ENCODE assay signal across 10 mouse cellular contexts in the genomic region with DNA sequence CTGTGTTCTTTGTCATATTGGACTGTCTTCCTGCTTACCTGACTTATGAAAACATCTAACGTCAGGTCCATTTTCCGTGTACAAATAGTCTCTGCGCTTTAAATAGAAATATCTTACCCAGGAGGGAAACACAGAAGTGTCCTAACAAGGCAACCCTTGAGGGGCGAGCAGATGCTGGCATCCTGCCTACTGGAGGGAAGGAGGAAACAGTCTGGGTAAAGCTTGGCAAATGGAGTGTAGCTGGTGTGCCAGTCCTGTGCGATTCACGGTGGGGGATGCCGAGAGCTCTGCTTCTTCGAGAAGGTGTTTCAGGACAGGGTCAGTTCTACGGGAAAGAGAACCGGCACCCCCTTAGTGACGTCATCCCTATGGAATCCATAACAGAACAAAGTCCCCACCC.
DNase-seq lines count a peak whose midpoint lies in the region; ATAC-seq and TF ChIP-seq lines count a peak whose summit lies in the region.
"Had no signal": no experiment of that assay in that cellular context is flagged by ENCODE, and none has a peak within 500 bp of the region (broad histone marks: within the 10 kb centered on the region; RNA-seq: fewer than 3 reads in every experiment).

No protein-coding gene starts in this region.

- ATAC-seq in inflammation-experienced regulatory T-cells, adult 6 months: no peak

- TF ChIP-seq CTCF in cerebellum, adult 2 months (IDR thresholded peaks at IDR 0.05; ENCODE audit: borderline replicate concordance, insufficient read depth, low read depth, low read length): no peak
- TF ChIP-seq CTCF in lung, adult 2 months (IDR thresholded peaks at IDR 0.05; ENCODE audit: insufficient read depth, low read length): no peak
- TF ChIP-seq CTCF in thymus, adult 2 months (IDR thresholded peaks at IDR 0.05; ENCODE audit: borderline replicate concordance, control insufficient read depth, extremely low read depth, insufficient read depth, low read length, poor library complexity): no peak

- H3K4me3 ChIP-seq in cerebellum, adult 2 months (replicated peaks; ENCODE audit: insufficient read depth, low read depth, low read length): no peak overlapping the region
- no peak overlapping the region for H3K4me3 ChIP-seq in lung, adult 2 months (replicated peaks; ENCODE audit: extremely low read depth, low read depth, low read length)
- H3K4me3 ChIP-seq in thymus, adult 2 months (ENCODE audit: control insufficient read depth, insufficient read depth, low read length): no peak overlapping the region

- TF ChIP-seq POLR2A in cerebellum, adult 2 months (IDR thresholded peaks at IDR 0.05; ENCODE audit: borderline replicate concordance, insufficient read depth, low read length): no peak
- no peak for TF ChIP-seq POLR2A in lung, adult 2 months (IDR thresholded peaks at IDR 0.05; ENCODE audit: borderline replicate concordance, extremely low read depth, low read depth, low read length)
- TF ChIP-seq POLR2A in thymus, adult 2 months (IDR thresholded peaks at IDR 0.05; ENCODE audit: control insufficient read depth, extremely low read depth, insufficient read depth, low read length, poor library complexity): no peak

- no peaks in the 10 kb centered on the region for H3K27me3 ChIP-seq in cerebellum, adult 2 months (ENCODE audit: control insufficient read depth, insufficient read depth, low read length)
- no peaks in the 10 kb centered on the region for H3K27me3 ChIP-seq in thymus, adult 2 months (ENCODE audit: control insufficient read depth, insufficient read depth, low read length)

- H3K27ac ChIP-seq in cerebellum, adult 2 months (ENCODE audit: insufficient read depth, low read length): no peak overlapping the region
- H3K27ac ChIP-seq in thymus, adult 2 months (ENCODE audit: control insufficient read depth, insufficient read depth, low read length): no peak overlapping the region

- no peaks in the 10 kb centered on the region for H3K36me3 ChIP-seq in thymus, adult 2 months (ENCODE audit: control insufficient read depth, insufficient read depth, low read length)

- 2% methylated on average over 11 of the region's 11 CpGs for WGBS in cerebellum, adult 2 months
- 21% methylated on average over 11 of the region's 11 CpGs for WGBS in lung, adult 2 months
- WGBS in thymus, adult 2 months: 36% methylated on average over 11 of the region's 11 CpGs

- peak; percentile 28 to 50 for DNase-seq in cerebellum, postnatal 4 days (ENCODE audit: low spot score in 2 of 2)
- no peak for DNase-seq in cerebellum, adult 2 months
- DNase-seq in left cerebral cortex, postnatal 4 days: peak; percentile 77
- DNase-seq in left cerebral cortex, adult 9 months (ENCODE audit: low spot score in 2 of 2): no peak
- DNase-seq in heart, adult 8-10 months (ENCODE audit: low spot score): peak; percentile 7
- peak; percentile 20 for DNase-seq in lung, adult 2 months
- no peak for DNase-seq in thymus, adult 2 months
- DNase-seq: cerebellum, adult 11 months; kidney, adult 9 months had no signal

- no peaks in the 10 kb centered on the region for H3K4me1 ChIP-seq in cerebellum, adult 2 months (ENCODE audit: control insufficient read depth, insufficient read depth, low read length)
- H3K4me1 ChIP-seq in lung, adult 2 months (ENCODE audit: control insufficient read depth, insufficient read depth, low read length): peaks cover 7% of the 10 kb centered on the region
- no peaks in the 10 kb centered on the region for H3K4me1 ChIP-seq in thymus, adult 2 months (replicated peaks; ENCODE audit: control insufficient read depth, insufficient read depth, low read length)

- intact Hi-C loops in left cerebral cortex, postnatal 4 days (cut with DNase I): no loop called here

Comparison
In these comparisons a context has a peak if more than half of its experiments do, and no peak if none do; other contexts are left out.
1. DNase-seq: peak in cerebellum, postnatal 4 days (2 of 2), left cerebral cortex, postnatal 4 days (single experiment), heart, adult 8-10 months (single experiment) and lung, adult 2 months (single experiment); none in cerebellum, adult 2 months (0 of 2), left cerebral cortex, adult 9 months (0 of 2) and thymus, adult 2 months (single experiment).